Mouse (Mus musculus): ENCODE data around the gene Hist1h1d. TPM values are rescaled to one million over a fixed set of nuclear protein-coding genes. Genes with fewer than 3 reads are reported as not detected.

Hist1h1d gene
- total and polyA plus RNA-seq, 3 experiments = 0.24 to 115 TPM; not detected in 1

DNA sequence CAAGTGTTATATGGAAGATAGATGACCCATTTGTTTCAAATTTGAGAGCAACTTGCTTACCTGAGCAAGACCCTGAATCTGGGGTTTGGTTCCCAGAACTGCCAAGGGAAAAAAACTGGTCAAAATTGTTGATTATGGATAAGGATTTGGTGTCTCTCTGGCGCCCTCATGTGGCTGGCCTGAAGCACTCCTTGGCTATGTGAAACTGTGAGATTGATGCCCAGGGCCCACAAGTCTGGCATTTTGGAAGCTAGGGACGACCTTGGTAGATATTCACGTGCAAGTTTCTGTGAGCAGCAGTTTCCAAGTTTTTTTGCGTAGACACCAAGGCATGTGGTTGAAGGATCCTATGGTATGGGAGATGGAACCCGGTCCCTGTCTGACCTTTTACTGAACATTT, 28.4 kb upstream of the Hist1h1d start:
- H3K9ac ChIP-seq (ENCODE audit: control insufficient read depth, low read depth, low read length, poor library complexity, severe bottlenecking) = peak overlapping the region; percentile 39
- peaks cover 6 to 13% of the 10 kb centered on the region in 2 experiments for H3K4me1 ChIP-seq (ENCODE audit: control insufficient read depth in 1 of 2, insufficient read depth in 2 of 2, low read length in 2 of 2)
- H3K4me3 ChIP-seq (ENCODE audit: control insufficient read depth in 1 of 2, insufficient read depth in 1 of 2, low read depth in 2 of 2, low read length in 2 of 2) = peak overlapping the region; percentile 24 to 49
- no peaks in the 10 kb centered on the region for H3K27me3 ChIP-seq (ENCODE audit: control insufficient read depth in 1 of 2, insufficient read depth in 2 of 2, low read length in 2 of 2)
- peak; percentile 66 for TF ChIP-seq GATA1 (IDR thresholded peaks at IDR 0.05; ENCODE audit: low read depth, low read length)
- peak in 2 of 3 experiments; percentile 88 to 93; a peak in 4 of 6 replicates for TF ChIP-seq CTCF (IDR thresholded peaks at IDR 0.05 in 2 of 3, conservative IDR thresholded peaks at IDR 0.05 in 1 of 3; ENCODE audit: control insufficient read depth in 1 of 3, insufficient read depth in 1 of 3, low read depth in 2 of 3, low read length in 3 of 3, poor library complexity in 1 of 3, severe bottlenecking in 1 of 3)
- peak; percentile 73 for TF ChIP-seq TBP (IDR thresholded peaks at IDR 0.05; ENCODE audit: low read depth, low read length)
- TF ChIP-seq CHD1 (IDR thresholded peaks at IDR 0.05; ENCODE audit: low read depth, low read length) = no peak
- H3K9me3 ChIP-seq (replicated peaks; ENCODE audit: insufficient read depth, low read length) = no peaks in the 10 kb centered on the region
- H3K27ac ChIP-seq (ENCODE audit: control insufficient read depth, low read depth, low read length) = no peak overlapping the region
- peak; percentile 94 for DNase-seq (ENCODE audit: low read depth, low spot score)
- peaks cover 0 to 28% of the 10 kb centered on the region in 2 experiments; a peak in 2 of 4 replicates for H3K36me3 ChIP-seq (ENCODE audit: control insufficient read depth in 1 of 2, insufficient read depth in 2 of 2, low read length in 2 of 2)
- no peaks in the 10 kb centered on the region for H3K79me2 ChIP-seq (ENCODE audit: control insufficient read depth, insufficient read depth, low read length, poor library complexity)

DNA sequence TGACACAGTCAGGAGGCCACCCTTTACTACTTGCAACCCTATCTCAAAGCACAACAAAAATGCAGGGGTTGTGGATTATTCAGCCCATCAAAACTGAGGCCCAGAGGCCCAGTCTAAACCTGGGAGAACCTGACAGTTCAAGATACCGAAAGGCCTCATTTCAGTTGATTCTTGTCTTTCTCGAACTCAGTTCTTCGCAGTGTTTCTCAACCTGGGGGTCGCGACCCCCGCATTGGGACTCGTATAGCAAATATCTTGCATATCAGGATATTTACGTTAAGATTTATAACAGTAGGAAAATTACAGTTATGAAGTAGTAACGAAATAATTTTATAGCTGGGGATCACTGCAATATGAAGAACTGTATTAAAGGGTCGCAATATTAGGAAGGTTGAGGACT, 27.2 kb upstream of the Hist1h1d start:
- TF ChIP-seq JUND (IDR thresholded peaks at IDR 0.05; ENCODE audit: low read depth, low read length) = no peak
- H3K79me2 ChIP-seq (ENCODE audit: control insufficient read depth, insufficient read depth, low read length, poor library complexity) = no peaks in the 10 kb centered on the region; the same call in 1 of the 2 replicates
- no peaks in the 10 kb centered on the region for H3K27me3 ChIP-seq (ENCODE audit: control insufficient read depth in 1 of 2, insufficient read depth in 2 of 2, low read length in 2 of 2)
- peak overlapping the region; percentile 54 for H3K9ac ChIP-seq (ENCODE audit: control insufficient read depth, low read depth, low read length, poor library complexity, severe bottlenecking)
- peaks cover 0 to 17% of the 10 kb centered on the region in 2 experiments; a peak in 2 of 4 replicates for H3K36me3 ChIP-seq (ENCODE audit: control insufficient read depth in 1 of 2, insufficient read depth in 2 of 2, low read length in 2 of 2)
- peak overlapping the region; percentile 41; the same call in 1 of the 2 replicates for H3K27ac ChIP-seq (ENCODE audit: control insufficient read depth, low read depth, low read length)
- DNase-seq (ENCODE audit: low read depth, low spot score) = peak; percentile 75
- H3K9me3 ChIP-seq (replicated peaks; ENCODE audit: insufficient read depth, low read length) = no peaks in the 10 kb centered on the region
- H3K4me3 ChIP-seq (ENCODE audit: control insufficient read depth in 1 of 2, insufficient read depth in 1 of 2, low read depth in 2 of 2, low read length in 2 of 2) = peak overlapping the region; percentile 24 to 58
- peaks cover 6 to 7% of the 10 kb centered on the region in 2 experiments for H3K4me1 ChIP-seq (ENCODE audit: control insufficient read depth in 1 of 2, insufficient read depth in 2 of 2, low read length in 2 of 2)

DNA sequence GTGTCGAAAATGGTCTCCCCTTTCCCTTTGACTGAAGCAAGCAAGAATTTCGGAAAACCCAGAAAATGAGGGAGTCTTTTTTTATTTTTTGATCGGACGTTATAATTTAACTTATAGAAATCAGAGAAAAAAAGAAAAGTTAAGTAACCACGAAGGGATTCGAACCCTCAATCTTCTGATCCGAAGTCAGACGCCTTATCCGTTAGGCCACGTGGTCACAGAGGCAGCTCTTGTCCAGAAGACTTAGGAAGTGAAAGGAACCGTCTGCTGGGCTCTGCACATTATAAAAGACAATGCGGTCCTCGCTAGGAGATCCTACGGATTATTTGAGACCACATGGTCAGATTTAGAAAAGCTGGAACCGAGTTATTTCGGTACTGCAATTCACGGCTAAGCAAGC, 26.8 kb upstream of the Hist1h1d start:
- peaks cover 6% of the 10 kb centered on the region in 2 experiments for H3K4me1 ChIP-seq (ENCODE audit: control insufficient read depth in 1 of 2, insufficient read depth in 2 of 2, low read length in 2 of 2)
- peak; percentile 94 for DNase-seq (ENCODE audit: low read depth, low spot score)

DNA sequence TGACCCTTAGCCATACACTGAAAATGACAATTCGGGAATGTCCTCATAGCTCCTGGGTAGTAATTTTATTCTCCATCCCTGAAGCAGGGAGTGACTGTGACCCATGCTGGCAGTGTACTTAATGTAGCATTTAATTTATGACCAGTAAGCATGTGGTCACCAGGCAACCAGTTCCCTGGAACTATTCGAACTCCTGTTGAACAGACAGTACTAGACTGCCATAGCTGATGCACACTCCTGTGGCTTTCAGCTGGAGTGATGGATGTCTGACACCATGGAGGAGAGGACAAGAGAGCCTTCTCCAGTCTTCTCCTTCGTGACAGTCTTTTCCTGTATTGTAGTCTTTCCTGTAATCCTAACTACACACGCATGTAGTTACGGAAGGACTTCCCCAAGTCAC, 24.1 kb upstream of the Hist1h1d start:
- DNase-seq (ENCODE audit: low read depth, low spot score) = no peak
- no peaks in the 10 kb centered on the region; the same call in 1 of the 2 replicates for H3K79me2 ChIP-seq (ENCODE audit: control insufficient read depth, insufficient read depth, low read length, poor library complexity)
- no peaks in the 10 kb centered on the region for H3K27me3 ChIP-seq (ENCODE audit: control insufficient read depth in 1 of 2, insufficient read depth in 2 of 2, low read length in 2 of 2)
- no peak overlapping the region for H3K27ac ChIP-seq (ENCODE audit: control insufficient read depth, low read depth, low read length)
- H3K9me3 ChIP-seq (replicated peaks; ENCODE audit: insufficient read depth, low read length) = no peaks in the 10 kb centered on the region
- H3K4me3 ChIP-seq (ENCODE audit: control insufficient read depth in 1 of 2, insufficient read depth in 1 of 2, low read depth in 2 of 2, low read length in 2 of 2) = no peak overlapping the region
- H3K4me1 ChIP-seq (ENCODE audit: control insufficient read depth in 1 of 2, insufficient read depth in 2 of 2, low read length in 2 of 2) = peaks cover 6% of the 10 kb centered on the region in 2 experiments
- TF ChIP-seq CHD1 (IDR thresholded peaks at IDR 0.05; ENCODE audit: low read depth, low read length) (no peak), MAX (IDR thresholded peaks at IDR 0.05; ENCODE audit: low read length) (no peak), JUND (IDR thresholded peaks at IDR 0.05; ENCODE audit: low read depth, low read length) (no peak), USF2 (IDR thresholded peaks at IDR 0.05; ENCODE audit: borderline replicate concordance in 1 of 2, insufficient read depth in 1 of 2, low read depth in 1 of 2, low read length in 2 of 2) (no peak), POLR2AphosphoS5 (IDR thresholded peaks at IDR 0.05; ENCODE audit: borderline replicate concordance, low read depth, low read length) (no peak), ELF1 (IDR thresholded peaks at IDR 0.05; ENCODE audit: low read depth, low read length) (no peak), RCOR1 (IDR thresholded peaks at IDR 0.05; ENCODE audit: low read depth, low read length) (no peak), MYC (IDR thresholded peaks at IDR 0.05; ENCODE audit: low read depth, low read length) (no peak)
- no peak overlapping the region for H3K9ac ChIP-seq (ENCODE audit: control insufficient read depth, low read depth, low read length, poor library complexity, severe bottlenecking)
- peaks cover 0 to 26% of the 10 kb centered on the region in 2 experiments; a peak in 2 of 4 replicates for H3K36me3 ChIP-seq (ENCODE audit: control insufficient read depth in 1 of 2, insufficient read depth in 2 of 2, low read length in 2 of 2)

More for the DNA sequence above, 26.8 kb upstream of the Hist1h1d start:
- Histone ChIP-seq H3K4me3 (ENCODE audit: control insufficient read depth in 1 of 2, insufficient read depth in 1 of 2, low read depth in 2 of 2, low read length in 2 of 2) (peak overlapping the region; percentile 62 to 81), H3K79me2 (ENCODE audit: control insufficient read depth, insufficient read depth, low read length, poor library complexity) (no peaks in the 10 kb centered on the region; the same call in 1 of the 2 replicates), H3K27me3 (ENCODE audit: control insufficient read depth in 1 of 2, insufficient read depth in 2 of 2, low read length in 2 of 2) (no peaks in the 10 kb centered on the region), H3K27ac (ENCODE audit: control insufficient read depth, low read depth, low read length) (peak overlapping the region; percentile 66), H3K9me3 (replicated peaks; ENCODE audit: insufficient read depth, low read length) (no peaks in the 10 kb centered on the region), H3K36me3 (ENCODE audit: control insufficient read depth in 1 of 2, insufficient read depth in 2 of 2, low read length in 2 of 2) (peaks cover 0 to 14% of the 10 kb centered on the region in 2 experiments; a peak in 2 of 4 replicates), H3K9ac (ENCODE audit: control insufficient read depth, low read depth, low read length, poor library complexity, severe bottlenecking) (peak overlapping the region; percentile 84)
- TF ChIP-seq MEF2A (IDR thresholded peaks at IDR 0.05; ENCODE audit: extremely low read depth, insufficient replicate concordance, low read depth, low read length, poor library complexity, severe bottlenecking) = no peak
- peak; percentile 100 for TF ChIP-seq TBP (IDR thresholded peaks at IDR 0.05; ENCODE audit: low read depth, low read length)
- no peak for TF ChIP-seq MYB (IDR thresholded peaks at IDR 0.05; ENCODE audit: low read depth, low read length)
- TF ChIP-seq E2F4 (IDR thresholded peaks at IDR 0.05; ENCODE audit: borderline replicate concordance, low read depth, low read length) = no peak
